Mouse (Mus musculus) kidney, embryonic 15.5 days (tissue): ENCODE measurements around the gene P2ry2. TPM values are rescaled to one million over a fixed set of nuclear protein-coding genes. Genes with fewer than 3 reads are reported as not detected.

Experiments used
- ATAC-seq: fragments of 200-750 bp; cut with Nextera tagmentation; replicated peaks from 2 replicates; pipeline ENCODE4 v1.8.0; 2017; ENCODE audit warnings: moderate TSS enrichment; ENCODE audit not compliant: low FRiP score
- H3K27ac ChIP-seq: fragments of 300-500 bp; sonication (generic); 2 replicates; pipeline ENCODE4 v1.5.1; 2015; ENCODE audit warnings: mild to moderate bottlenecking, inconsistent platforms
- H3K27me3 ChIP-seq: fragments of 300-500 bp; sonication (generic); 2 replicates; pipeline ENCODE4 v1.6.1; 2015; ENCODE audit warnings: inconsistent platforms
- H3K36me3 ChIP-seq: fragments of 300-500 bp; sonication (generic); 2 replicates; pipeline ENCODE4 v1.6.1; 2015; ENCODE audit warnings: inconsistent platforms
- H3K4me1 ChIP-seq: fragments of 300-500 bp; sonication (generic); 2 replicates; pipeline ENCODE4 v1.6.1; 2015; ENCODE audit warnings: inconsistent platforms
- H3K4me2 ChIP-seq: fragments of 300-500 bp; sonication (generic); 2 replicates; pipeline ENCODE4 v1.6.1; 2015; ENCODE audit warnings: moderate library complexity, mild to moderate bottlenecking, inconsistent platforms
- H3K4me3 ChIP-seq: fragments of 300-500 bp; sonication (generic); replicated peaks from 2 replicates; pipeline ENCODE4 v1.5.1; 2015; ENCODE audit warnings: mild to moderate bottlenecking, inconsistent platforms
- H3K9ac ChIP-seq: fragments of 300-500 bp; sonication (generic); 2 replicates; pipeline ENCODE4 v1.6.1; 2015; ENCODE audit warnings: mild to moderate bottlenecking, inconsistent platforms
- H3K9me3 ChIP-seq: fragments of 300-500 bp; sonication (generic); replicated peaks from 2 replicates; pipeline ENCODE4 v1.6.1; 2016; ENCODE audit warnings: inconsistent platforms
- WGBS: fragments of 180-500 bp; shearing (Covaris S2); methylation state at CpG from one replicate; pipeline ENCODE4 v1.1.7; 2015; ENCODE audit warnings: mixed read lengths; 5-methylcytosine and 5-hydroxymethylcytosine counted together
- polyA plus RNA-seq: library from polyadenylated mRNA; unstranded; fragments of >200 nt; fragmentation: Nextera tagmentation; extraction: Ambion mirVana; gene quantifications from 2 replicates; pipeline ENCODE4 v1.2.1, GENCODE M21; 2015

The P2ry2 gene
- polyA plus RNA-seq, 1 experiment from 2014 or later = 1.5 TPM

- Histone ChIP-seq H3K9me3 (no peaks in the 10 kb centered on the region), H3K27me3 (peaks cover 38% of the 10 kb centered on the region), H3K4me3 (no peak overlapping the region), H3K36me3 (no peaks in the 10 kb centered on the region), H3K4me1 (peaks cover 35% of the 10 kb centered on the region), H3K9ac (no peak overlapping the region), H3K4me2 (no peak overlapping the region), H3K27ac (no peak overlapping the region)
- WGBS = 56% methylated on average over 3 of the region's 3 CpGs
- no peak for ATAC-seq
Measured at GRCm38 (mm10) chr7:100972875-100973274, 39.8 kb downstream of the P2ry2 start.

- Histone ChIP-seq H3K27me3 (peaks cover 24% of the 10 kb centered on the region), H3K9me3 (no peaks in the 10 kb centered on the region), H3K4me3 (no peak overlapping the region), H3K4me1 (peaks cover 24% of the 10 kb centered on the region), H3K27ac (no peak overlapping the region), H3K36me3 (no peaks in the 10 kb centered on the region), H3K4me2 (no peak overlapping the region), H3K9ac (no peak overlapping the region)
- WGBS = 76% methylated on average over 10 of the region's 10 CpGs
- no peak for ATAC-seq
Measured at GRCm38 (mm10) chr7:100968874-100969659, 43.6 kb downstream of the P2ry2 start.

GRCm38 (mm10) chr7:100968376-100968775 is 44.3 kb downstream of the P2ry2 start:
- no peak for ATAC-seq
- peaks cover 17% of the 10 kb centered on the region for H3K27me3 ChIP-seq
- no peak overlapping the region for H3K9ac ChIP-seq
- H3K36me3 ChIP-seq = no peaks in the 10 kb centered on the region
- H3K9me3 ChIP-seq = no peaks in the 10 kb centered on the region
- 81% methylated on average over 6 of the region's 6 CpGs for WGBS
- no peak overlapping the region for H3K4me2 ChIP-seq
- H3K4me3 ChIP-seq = no peak overlapping the region
- peaks cover 20% of the 10 kb centered on the region for H3K4me1 ChIP-seq
- H3K27ac ChIP-seq = no peak overlapping the region

- no peaks in the 10 kb centered on the region for H3K36me3 ChIP-seq
- H3K9ac ChIP-seq = no peak overlapping the region
- no peak for ATAC-seq
- H3K27me3 ChIP-seq = peaks cover 11% of the 10 kb centered on the region
- no peaks in the 10 kb centered on the region for H3K9me3 ChIP-seq
- peaks cover 20% of the 10 kb centered on the region for H3K4me1 ChIP-seq
- 68% methylated on average over 9 of the region's 9 CpGs for WGBS
- no peak overlapping the region for H3K27ac ChIP-seq
- no peak overlapping the region for H3K4me2 ChIP-seq
- H3K4me3 ChIP-seq = no peak overlapping the region
Measured at GRCm38 (mm10) chr7:100967850-100968249, 44.8 kb downstream of the P2ry2 start.

GRCm38 (mm10) chr7:100966014-100966413 is 46.7 kb downstream of the P2ry2 start:
- H3K27ac ChIP-seq = no peak overlapping the region
- H3K9ac ChIP-seq = no peak overlapping the region
- 0 out of 2 replicates have a peak, but pooled peaks cover 4% of the 10 kb centered on the region for H3K27me3 ChIP-seq
- no peak overlapping the region for H3K4me3 ChIP-seq
- H3K36me3 ChIP-seq = no peaks in the 10 kb centered on the region
- 87% methylated on average over 7 of the region's 7 CpGs for WGBS
- no peak for ATAC-seq
- H3K4me1 ChIP-seq = peaks cover 20% of the 10 kb centered on the region
- no peaks in the 10 kb centered on the region for H3K9me3 ChIP-seq
- no peak overlapping the region for H3K4me2 ChIP-seq

- no peaks in the 10 kb centered on the region for H3K36me3 ChIP-seq
- 0 out of 2 replicates have a peak, but pooled peaks cover 4% of the 10 kb centered on the region for H3K27me3 ChIP-seq
- no peak overlapping the region for H3K4me2 ChIP-seq
- H3K4me1 ChIP-seq = peaks cover 17% of the 10 kb centered on the region
- H3K9me3 ChIP-seq = no peaks in the 10 kb centered on the region
- H3K27ac ChIP-seq = no peak overlapping the region
- ATAC-seq = no peak
- H3K9ac ChIP-seq = no peak overlapping the region
- no peak overlapping the region for H3K4me3 ChIP-seq
- 25% methylated on average over 4 of the region's 4 CpGs for WGBS
Measured at GRCm38 (mm10) chr7:100965079-100965478, 47.6 kb downstream of the P2ry2 start.

- H3K9ac ChIP-seq = no peak overlapping the region
- ATAC-seq = peak; percentile 9; the same call in 1 of the 2 replicates
- H3K36me3 ChIP-seq = no peaks in the 10 kb centered on the region
- H3K4me2 ChIP-seq = no peak overlapping the region
- no peak overlapping the region for H3K27ac ChIP-seq
- no peaks in the 10 kb centered on the region for H3K9me3 ChIP-seq
- H3K4me1 ChIP-seq = peaks cover 10% of the 10 kb centered on the region; the same call in 1 of the 2 replicates
- 0 out of 2 replicates have a peak, but pooled peaks cover 4% of the 10 kb centered on the region for H3K27me3 ChIP-seq
- H3K4me3 ChIP-seq = no peak overlapping the region
- 71% methylated on average over 6 of the region's 6 CpGs for WGBS
Measured at GRCm38 (mm10) chr7:100964242-100964641, 48.4 kb downstream of the P2ry2 start.

- Histone ChIP-seq H3K27ac (no peak overlapping the region), H3K4me3 (no peak overlapping the region), H3K4me1 (peaks cover 10% of the 10 kb centered on the region; the same call in 1 of the 2 replicates), H3K27me3 (0 out of 2 replicates have a peak, but pooled peaks cover 4% of the 10 kb centered on the region), H3K4me2 (no peak overlapping the region), H3K9ac (no peak overlapping the region), H3K9me3 (no peaks in the 10 kb centered on the region), H3K36me3 (no peaks in the 10 kb centered on the region)
- ATAC-seq = no peak
- 73% methylated on average over 8 of the region's 8 CpGs for WGBS
Measured at GRCm38 (mm10) chr7:100963381-100963780, 49.3 kb downstream of the P2ry2 start.

- no peaks in the 10 kb centered on the region for H3K36me3 ChIP-seq
- no peak overlapping the region for H3K27ac ChIP-seq
- H3K9ac ChIP-seq = no peak overlapping the region
- H3K9me3 ChIP-seq = no peaks in the 10 kb centered on the region
- H3K27me3 ChIP-seq = no peaks in the 10 kb centered on the region
- no peak overlapping the region for H3K4me3 ChIP-seq
- H3K4me1 ChIP-seq = peaks cover 5% of the 10 kb centered on the region; the same call in 1 of the 2 replicates
- 82% methylated on average over 7 of the region's 7 CpGs for WGBS
- ATAC-seq = no peak
- no peak overlapping the region for H3K4me2 ChIP-seq
Measured at GRCm38 (mm10) chr7:100961146-100961545, 51.5 kb downstream of the P2ry2 start.

GRCm38 (mm10) chr7:100960462-100960861 is 52.2 kb downstream of the P2ry2 start:
- peaks cover 5% of the 10 kb centered on the region; the same call in 1 of the 2 replicates for H3K4me1 ChIP-seq
- H3K36me3 ChIP-seq = no peaks in the 10 kb centered on the region
- no peaks in the 10 kb centered on the region for H3K9me3 ChIP-seq
- ATAC-seq = no peak
- WGBS = 74% methylated on average over 2 of the region's 2 CpGs
- H3K4me3 ChIP-seq = no peak overlapping the region
- no peak overlapping the region for H3K4me2 ChIP-seq
- no peaks in the 10 kb centered on the region for H3K27me3 ChIP-seq
- no peak overlapping the region for H3K27ac ChIP-seq
- H3K9ac ChIP-seq = no peak overlapping the region

GRCm38 (mm10) chr7:100958426-100958825 is 54.2 kb downstream of the P2ry2 start:
- Histone ChIP-seq H3K9me3 (no peaks in the 10 kb centered on the region), H3K4me1 (0 out of 2 replicates have a peak, but pooled peaks cover 2% of the 10 kb centered on the region), H3K9ac (no peak overlapping the region), H3K36me3 (no peaks in the 10 kb centered on the region), H3K4me3 (no peak overlapping the region), H3K27me3 (no peaks in the 10 kb centered on the region), H3K4me2 (no peak overlapping the region), H3K27ac (no peak overlapping the region)
- no peak for ATAC-seq
- 96% methylated on average over 2 of the region's 2 CpGs for WGBS

- WGBS = 82% methylated on average over 7 of the region's 7 CpGs
Measured at GRCm38 (mm10) chr7:100952686-100953085, 60.0 kb downstream of the P2ry2 start.

More at GRCm38 (mm10) chr7:100952686-100953085, 60.0 kb downstream of the P2ry2 start:
- Histone ChIP-seq H3K4me2 (no peak overlapping the region), H3K9ac (no peak overlapping the region), H3K4me1 (peaks cover 35% of the 10 kb centered on the region), H3K9me3 (no peaks in the 10 kb centered on the region), H3K27ac (0 out of 2 replicates have a peak overlapping the region, but pooled peaks have one; percentile 14), H3K27me3 (no peaks in the 10 kb centered on the region), H3K4me3 (no peak overlapping the region), H3K36me3 (no peaks in the 10 kb centered on the region)
- ATAC-seq = no peak
